Mouse (Mus musculus): ENCODE data around the gene Ccnq. TPM values are rescaled to one million over a fixed set of nuclear protein-coding genes. Genes with fewer than 3 reads are reported as not detected.

The Ccnq gene
- total RNA-seq (2014; fragmentation: Nextera tagmentation) (27.0 and 42.5 TPM in 2 replicates), total RNA-seq (2017) (30.9 and 32.6 TPM in 2 replicates)

DNA sequence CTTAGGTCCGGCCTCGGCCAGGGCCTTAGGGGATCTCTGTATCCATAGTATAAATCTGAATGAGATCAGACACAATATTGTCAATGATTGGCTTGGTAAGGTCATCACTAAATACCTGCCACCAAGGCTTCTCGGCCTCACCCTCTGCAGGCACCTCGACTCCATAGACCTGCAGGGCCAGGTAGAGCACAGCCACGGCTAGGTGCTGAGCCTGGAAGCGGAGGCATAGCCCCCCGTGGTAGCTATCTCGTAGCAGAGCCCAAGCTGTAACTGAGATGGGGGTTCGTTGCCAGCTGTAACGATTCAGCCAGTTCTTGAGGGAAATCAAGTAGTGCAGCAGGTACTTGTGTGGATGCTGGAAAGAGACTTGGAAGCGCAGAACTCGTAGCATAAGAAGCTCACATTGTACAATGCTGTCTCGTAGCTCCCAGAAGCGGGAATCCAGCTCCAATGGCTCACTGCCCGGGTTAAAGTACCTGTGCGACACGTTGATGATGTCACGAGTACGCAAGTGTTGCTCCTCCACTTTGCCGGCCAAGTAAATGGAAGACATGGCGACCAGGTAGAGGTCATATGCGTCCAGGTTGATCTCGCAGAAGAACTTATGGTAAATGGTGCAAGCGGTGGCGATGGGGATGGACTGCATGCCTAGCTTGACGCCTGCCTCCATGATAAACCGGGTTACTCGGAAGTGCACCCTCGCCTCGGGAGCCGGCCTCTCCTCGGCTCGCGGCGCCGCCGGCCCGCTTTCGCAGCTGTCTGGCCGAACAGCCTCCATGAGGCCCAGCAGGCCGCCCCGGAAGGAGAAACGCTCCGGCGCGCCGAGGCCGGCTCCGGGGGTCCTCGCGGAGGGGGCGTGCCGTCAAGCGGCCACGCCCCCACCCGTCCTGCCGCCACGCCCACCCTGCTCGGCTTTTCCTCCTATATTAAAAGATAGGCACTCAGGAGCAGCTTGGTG, at the start of gene Ccnq:
Ccnq (minus strand) TSS at position 845 of the 958 bp plus-strand sequence.
- ATAC-seq (replicated peaks; ENCODE audit: low FRiP score, low TSS enrichment, poor library complexity, severe bottlenecking) = peak; percentile 77

DNA sequence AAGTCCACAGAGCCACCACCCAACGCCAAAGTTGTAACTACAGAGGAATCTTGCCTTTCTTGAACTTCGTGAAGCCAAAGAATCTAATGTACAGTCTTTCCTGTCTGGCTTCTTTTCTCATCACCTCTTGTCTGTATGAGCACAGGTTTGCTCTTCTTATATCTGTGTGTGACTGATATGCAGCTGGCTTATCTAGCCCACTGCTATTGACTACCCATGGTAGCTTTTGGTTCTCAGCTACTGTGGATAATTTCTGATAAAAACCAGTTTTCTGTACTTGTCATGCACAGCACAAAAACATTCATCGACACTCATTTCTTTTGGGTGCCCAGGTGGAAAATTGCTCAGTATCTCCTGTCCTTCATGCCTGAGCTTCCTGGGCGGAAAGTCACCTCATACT, 49.6 kb upstream of the Ccnq start:
- peak; percentile 77 for ATAC-seq (replicated peaks; ENCODE audit: low FRiP score, low TSS enrichment, poor library complexity, severe bottlenecking)

DNA sequence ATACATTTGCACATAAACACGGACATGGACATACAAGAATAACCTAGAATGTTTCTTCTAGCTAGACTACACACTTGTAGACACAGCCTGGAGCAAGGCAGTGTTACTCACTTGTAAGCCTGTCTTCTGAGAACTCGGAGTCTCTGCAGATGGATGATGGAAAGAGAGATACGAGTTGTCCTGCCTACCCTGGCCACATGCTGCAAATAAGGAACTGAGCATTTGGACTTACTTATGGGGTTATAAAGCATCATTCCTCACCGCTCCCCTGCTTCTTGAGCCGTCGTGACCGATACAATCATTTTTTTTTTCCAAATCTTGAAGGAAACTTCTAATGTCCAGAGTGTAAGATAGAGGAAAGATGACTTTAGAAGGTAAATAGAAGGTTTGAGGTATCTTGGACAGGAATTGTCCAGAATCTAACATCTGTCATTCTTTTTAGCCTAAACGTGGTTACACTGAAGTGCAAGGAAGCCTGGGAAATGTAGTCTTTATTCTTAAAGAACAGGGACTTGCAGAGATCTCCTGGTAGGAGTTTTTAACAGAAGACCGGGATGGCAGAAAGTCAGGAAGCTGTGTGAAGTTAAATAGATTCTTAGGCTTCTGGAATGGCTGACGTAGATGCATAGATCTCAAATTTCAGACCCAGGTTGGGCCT, 44.7 kb upstream of the Ccnq start:
- ATAC-seq (replicated peaks; ENCODE audit: low FRiP score, low TSS enrichment, poor library complexity, severe bottlenecking) = no peak

DNA sequence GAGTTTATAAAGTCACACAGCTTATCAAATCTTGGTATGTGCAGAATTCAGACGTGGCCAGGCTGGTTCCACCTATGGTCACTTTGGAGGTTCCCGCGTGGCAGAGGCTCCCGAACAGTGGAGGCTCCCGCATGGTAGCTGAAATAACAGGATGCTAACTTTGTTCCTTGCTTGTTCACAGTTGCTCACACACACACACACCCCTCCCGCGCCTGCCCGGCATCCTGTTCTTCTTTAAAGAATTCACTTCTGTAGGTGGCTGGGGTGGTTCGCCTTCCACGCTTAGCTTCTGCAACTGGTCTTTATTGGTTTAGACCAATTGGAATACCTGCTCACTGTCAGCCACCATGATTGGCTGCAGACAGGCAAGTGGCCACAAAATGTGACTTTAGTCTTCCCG, 41.6 kb upstream of the Ccnq start:
- no peak for ATAC-seq (replicated peaks; ENCODE audit: low FRiP score, low TSS enrichment, poor library complexity, severe bottlenecking)

DNA sequence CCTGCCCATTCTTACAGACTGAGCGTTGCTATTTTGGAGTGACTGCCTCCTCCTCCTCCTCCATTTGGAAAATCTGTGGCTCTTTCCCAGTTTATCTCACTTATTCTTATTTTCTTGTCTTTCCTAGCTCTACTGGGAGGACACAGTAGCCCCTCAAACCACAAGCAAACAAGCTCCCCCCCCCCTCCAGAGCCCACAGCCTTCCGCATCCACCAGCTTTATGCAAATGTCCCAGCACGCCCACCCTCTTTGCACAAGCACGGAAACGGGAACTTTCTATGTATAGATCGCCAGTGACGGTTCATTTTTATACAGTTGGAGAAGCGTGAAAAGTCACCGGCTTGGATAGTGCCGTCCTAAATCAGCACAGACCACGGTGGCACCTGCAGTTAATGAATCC, 40.9 kb upstream of the Ccnq start:
- ATAC-seq (replicated peaks; ENCODE audit: low FRiP score, low TSS enrichment, poor library complexity, severe bottlenecking) = 0 out of 2 replicates have a peak, but pooled peaks have one; percentile 24

DNA sequence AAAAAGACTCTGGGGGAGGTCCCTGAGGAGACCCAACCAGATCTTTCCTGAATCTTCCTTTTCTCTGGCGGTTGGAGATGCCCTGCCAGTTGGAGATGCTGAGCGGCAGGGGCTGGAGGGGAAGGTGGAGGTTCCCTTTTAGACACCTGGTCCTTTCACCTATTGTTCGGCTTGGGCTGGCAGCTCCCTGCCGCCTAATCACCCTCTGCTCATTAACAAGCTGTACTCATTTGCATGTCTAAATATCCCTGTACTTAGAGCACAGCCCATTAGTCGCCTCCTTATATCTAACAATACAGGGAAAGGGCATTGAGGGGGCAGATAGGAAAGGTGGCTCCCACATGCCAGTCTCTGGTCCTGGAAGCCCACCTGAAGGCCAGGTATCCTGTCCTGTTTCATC, 40.5 kb upstream of the Ccnq start:
- no peak; the same call in 1 of the 2 replicates for ATAC-seq (replicated peaks; ENCODE audit: low FRiP score, low TSS enrichment, poor library complexity, severe bottlenecking)

DNA sequence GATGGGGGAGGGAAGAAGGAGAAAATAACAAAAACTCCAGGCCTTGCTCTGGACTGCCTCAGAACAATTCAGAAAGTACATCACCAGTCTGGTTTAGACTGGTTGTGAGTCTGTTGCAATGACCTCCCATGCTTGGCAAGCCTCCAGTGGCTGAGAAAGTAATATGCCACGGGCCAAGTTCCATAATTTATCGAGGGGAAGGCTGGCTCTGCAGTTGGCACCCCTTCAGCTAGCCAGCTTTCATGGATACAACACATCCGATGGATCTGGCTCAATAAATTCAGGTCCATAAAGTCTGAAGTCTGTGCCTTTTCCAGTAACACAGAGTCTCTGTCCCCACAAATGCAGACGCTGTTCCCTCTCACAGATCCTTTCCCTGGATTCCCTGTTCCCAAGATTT, 40.1 kb upstream of the Ccnq start:
- 0 out of 2 replicates have a peak, but pooled peaks have one; percentile 46 for ATAC-seq (replicated peaks; ENCODE audit: low FRiP score, low TSS enrichment, poor library complexity, severe bottlenecking)

DNA sequence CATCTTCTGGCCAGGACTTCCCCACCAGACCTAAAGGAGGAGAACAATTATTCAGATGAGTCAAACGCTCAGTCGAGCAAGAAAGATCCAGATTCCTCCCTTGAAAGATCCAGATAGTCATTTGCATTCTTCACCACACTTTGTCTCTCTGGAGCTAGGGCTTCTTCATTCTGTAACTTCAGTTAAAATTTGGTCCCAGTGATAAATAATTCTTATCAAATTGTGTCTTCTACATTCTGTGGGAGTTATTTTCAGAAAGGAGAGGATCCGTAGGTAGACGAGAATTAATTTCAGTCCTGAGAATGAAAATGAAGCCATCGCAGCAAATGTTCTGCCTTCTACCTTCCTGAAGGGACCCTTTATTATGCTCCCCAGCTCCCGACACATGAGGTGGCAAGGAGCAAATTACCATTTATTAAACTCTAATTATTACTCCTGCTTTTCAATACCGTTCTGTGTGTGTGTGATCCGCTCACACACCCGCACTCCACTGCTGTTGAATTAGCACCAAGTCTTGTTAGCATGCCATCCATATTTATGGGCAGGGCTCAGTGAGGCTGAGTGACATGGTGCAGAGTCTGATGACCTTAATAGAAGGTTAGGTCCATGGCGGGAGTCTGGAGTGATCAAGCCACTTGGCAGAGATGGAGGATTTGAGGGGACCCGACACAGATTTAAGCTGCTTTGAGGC, 38.0 kb upstream of the Ccnq start:
- no peak; the same call in 1 of the 2 replicates for ATAC-seq (replicated peaks; ENCODE audit: low FRiP score, low TSS enrichment, poor library complexity, severe bottlenecking)

DNA sequence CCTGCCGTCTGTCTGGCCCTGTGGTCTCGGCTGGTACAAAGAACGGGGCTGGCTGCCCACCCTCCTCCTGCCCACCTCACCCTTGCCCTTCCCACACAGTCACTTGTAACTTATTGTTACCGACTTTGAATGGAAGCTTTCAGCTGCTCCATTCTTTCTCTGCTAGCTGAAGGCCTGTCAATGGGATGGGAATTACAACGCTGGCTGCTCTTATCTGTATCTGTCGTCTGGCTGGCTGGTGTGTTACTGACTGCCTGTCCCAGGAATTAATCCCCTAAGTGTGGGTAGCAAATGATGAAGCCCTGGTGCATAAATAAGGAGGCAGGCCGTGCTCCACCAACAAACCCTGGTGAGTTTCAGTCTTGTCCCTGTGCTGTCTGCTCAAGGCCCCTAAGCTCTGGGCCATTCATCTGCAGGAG, 34.5 kb upstream of the Ccnq start:
- ATAC-seq (replicated peaks; ENCODE audit: low FRiP score, low TSS enrichment, poor library complexity, severe bottlenecking) = no peak

DNA sequence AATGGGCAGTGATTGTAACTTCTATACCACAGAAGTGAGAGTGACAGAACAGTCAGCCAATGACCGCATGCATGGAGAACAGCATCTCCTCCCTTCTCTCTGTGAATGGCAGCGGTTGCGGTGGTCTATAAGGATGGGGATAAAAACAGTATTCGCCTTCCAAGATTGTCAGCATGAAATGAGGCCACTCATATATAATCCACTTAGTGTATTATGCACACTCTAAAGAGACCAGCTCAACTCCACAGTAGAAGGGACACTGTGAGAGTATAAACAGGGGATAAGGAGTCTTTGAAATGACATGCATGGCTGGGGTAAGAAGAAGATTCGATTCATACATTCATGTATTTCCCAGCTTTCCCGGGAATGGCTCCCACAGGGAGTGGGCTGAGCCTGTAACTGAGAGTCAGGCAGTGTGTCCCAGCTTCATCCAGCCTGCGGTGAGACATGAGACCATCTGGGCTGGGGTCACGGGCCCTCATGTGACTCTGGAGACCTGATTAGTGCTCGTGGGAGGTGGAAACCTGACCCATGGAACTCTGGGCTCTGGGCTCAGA, 31.3 kb upstream of the Ccnq start:
- ATAC-seq (replicated peaks; ENCODE audit: low FRiP score, low TSS enrichment, poor library complexity, severe bottlenecking) = no peak

DNA sequence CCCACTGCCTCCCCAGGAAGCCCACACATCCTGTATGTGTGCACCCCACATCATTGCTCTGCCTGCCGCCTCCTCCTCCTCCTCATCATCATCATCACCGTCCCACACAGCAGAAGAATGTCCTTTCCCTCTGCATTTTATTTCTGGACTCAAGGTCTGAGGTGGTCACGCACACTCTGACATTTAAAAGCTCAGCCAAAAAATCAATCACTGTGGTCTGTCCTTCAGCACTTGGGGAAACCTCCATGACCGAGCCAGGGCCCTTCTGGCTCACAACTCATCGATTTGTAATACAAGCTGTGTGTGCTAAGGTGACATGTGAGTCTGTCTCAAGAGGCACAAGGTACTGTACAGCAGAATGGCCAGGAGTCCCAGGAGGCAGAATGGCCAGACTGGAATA, 30.8 kb upstream of the Ccnq start:
- no peak for ATAC-seq (replicated peaks; ENCODE audit: low FRiP score, low TSS enrichment, poor library complexity, severe bottlenecking)

DNA sequence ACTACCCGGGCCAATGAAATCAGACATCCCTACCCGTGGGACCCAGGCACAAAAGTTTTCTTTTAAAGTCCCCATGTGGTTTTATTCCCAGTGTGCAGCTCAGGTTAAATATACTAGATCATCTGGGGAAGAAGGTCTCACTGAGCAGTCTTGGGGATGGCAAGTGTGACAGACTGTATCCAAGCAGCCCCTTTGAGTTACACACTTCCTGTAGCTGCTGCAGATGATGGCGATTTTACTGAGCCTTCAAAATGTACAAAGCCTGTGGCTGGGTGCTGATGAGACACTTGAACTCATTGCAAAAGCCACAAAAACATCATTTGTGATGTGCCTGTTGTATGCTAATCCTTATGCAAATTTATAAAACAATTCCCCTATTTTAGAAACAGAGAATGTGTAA, 29.0 kb upstream of the Ccnq start:
- ATAC-seq (replicated peaks; ENCODE audit: low FRiP score, low TSS enrichment, poor library complexity, severe bottlenecking) = no peak

DNA sequence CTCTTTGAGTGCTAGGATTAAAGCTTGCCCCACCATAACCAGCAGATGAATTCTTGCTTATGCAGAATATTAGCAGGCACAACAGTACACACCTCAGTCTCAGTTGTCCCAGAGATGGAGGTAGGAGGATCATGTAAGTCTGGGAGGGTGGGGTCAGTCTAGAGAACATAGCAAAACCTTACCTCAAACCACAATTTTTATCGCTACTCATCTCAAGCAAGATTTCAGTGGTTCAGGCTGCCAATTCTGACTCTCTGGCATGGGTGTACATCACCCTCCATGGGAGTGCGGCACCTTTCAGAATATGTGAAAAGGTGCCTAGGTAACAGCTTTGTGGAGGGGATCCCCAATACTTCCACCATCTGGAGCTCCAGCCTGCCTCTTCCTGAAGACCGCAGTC, 28.5 kb upstream of the Ccnq start:
- ATAC-seq (replicated peaks; ENCODE audit: low FRiP score, low TSS enrichment, poor library complexity, severe bottlenecking) = no peak

DNA sequence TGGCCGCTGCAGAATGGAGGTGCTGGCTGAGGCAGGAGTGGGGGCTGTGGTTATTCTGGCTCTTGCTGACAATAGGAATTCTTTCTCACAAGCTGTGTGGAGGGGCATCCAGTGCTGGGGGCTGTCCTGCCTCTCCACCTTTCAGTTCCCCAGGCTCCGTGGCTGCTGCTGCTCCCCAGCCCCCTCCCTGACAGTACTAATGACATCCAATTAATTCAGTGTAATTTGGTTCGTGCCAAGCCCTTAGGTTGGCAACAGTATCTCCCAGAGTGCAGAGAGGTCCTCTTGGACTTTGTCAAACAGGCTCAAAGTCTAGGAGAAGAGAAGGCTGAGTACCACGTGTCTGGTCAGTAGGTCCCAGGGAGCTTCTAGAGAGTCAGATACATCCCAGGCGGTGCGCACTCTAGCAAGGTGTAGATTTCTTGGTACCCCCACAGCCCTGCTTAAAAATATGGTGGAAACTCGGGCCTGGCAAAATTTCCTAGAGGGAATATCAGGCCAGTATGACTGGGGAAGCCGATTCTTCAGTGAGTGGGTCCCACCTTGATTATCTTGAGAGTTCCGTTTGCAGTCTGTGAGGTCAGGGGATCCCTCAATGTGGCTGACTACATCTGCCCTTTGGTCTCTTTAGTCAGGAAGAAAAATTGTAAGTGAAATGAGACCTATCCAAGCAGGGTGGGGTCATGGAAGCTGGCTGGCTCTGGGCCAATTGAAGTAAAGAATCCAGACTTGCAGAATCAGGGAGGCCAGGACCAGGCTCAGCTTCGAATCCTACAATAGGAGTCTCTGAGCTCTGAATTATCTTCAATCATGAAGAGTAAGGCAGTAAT, 26.5 kb upstream of the Ccnq start:
- no peak for ATAC-seq (replicated peaks; ENCODE audit: low FRiP score, low TSS enrichment, poor library complexity, severe bottlenecking)

DNA sequence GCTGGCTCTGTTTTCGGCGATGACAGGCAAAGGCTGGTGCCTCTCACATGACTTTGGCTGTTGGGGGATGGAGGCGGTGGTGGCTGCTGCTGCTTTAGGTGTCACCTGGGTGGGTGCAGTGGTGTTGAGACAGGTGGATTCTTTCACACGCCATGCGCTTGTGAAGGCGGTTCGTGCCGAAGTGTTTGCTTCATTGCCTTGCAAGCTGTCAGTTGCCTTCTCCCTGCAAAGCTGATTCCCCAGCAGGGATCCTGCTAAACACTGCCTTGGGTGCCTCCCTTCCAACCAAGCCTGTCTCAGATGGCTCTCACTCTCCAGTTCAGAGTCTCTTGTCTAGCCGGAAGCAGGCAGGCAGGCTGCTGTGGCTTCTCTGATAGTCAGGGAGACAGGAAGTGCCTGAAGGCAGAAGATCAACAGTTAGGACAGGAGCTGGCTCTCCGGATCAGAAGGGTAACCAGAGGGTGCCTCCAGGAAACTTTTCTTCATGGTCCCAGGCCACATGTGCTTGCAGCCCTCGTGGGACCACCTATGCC, 20.3 kb upstream of the Ccnq start:
- ATAC-seq (replicated peaks; ENCODE audit: low FRiP score, low TSS enrichment, poor library complexity, severe bottlenecking) = peak; percentile 97

DNA sequence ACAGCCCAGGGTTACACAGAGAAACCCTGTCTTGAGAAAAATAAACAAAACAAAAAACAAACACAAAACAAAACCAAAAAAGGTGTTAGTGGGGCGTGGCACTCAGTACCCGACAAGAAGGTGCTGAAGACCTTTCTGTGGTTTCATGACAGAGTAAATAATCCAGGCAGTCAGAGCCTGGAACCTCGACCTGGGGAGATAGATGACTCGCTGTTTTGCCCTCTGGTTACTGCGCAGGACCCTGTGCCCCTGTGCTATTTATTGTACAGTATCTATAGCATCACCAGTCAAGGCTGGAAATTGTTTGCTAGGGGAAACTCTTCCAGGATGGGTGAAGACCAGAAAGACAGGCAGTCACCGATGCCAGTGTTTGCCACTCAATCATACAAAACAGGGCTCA, 18.9 kb upstream of the Ccnq start:
- no peak for ATAC-seq (replicated peaks; ENCODE audit: low FRiP score, low TSS enrichment, poor library complexity, severe bottlenecking)

DNA sequence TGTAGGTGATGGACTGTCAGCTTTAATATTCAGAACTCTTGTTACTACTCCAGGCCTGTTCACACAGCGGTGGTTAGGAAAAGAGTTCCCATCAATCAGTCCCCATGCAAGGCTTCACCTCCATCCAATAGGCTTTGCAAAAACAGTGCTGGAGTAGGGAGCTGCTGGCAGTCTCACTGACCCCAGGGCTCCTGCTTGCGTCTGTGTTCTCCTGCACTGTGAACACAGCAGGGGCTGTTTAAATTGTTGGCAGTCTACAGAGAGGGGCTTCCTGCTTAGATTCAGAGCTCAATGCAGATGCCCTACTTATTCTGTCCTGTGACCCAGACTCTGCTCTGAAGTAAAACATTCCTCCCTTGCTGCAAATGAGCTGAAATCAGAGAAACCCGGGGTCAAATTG, 17.2 kb upstream of the Ccnq start:
- ATAC-seq (replicated peaks; ENCODE audit: low FRiP score, low TSS enrichment, poor library complexity, severe bottlenecking) = no peak

DNA sequence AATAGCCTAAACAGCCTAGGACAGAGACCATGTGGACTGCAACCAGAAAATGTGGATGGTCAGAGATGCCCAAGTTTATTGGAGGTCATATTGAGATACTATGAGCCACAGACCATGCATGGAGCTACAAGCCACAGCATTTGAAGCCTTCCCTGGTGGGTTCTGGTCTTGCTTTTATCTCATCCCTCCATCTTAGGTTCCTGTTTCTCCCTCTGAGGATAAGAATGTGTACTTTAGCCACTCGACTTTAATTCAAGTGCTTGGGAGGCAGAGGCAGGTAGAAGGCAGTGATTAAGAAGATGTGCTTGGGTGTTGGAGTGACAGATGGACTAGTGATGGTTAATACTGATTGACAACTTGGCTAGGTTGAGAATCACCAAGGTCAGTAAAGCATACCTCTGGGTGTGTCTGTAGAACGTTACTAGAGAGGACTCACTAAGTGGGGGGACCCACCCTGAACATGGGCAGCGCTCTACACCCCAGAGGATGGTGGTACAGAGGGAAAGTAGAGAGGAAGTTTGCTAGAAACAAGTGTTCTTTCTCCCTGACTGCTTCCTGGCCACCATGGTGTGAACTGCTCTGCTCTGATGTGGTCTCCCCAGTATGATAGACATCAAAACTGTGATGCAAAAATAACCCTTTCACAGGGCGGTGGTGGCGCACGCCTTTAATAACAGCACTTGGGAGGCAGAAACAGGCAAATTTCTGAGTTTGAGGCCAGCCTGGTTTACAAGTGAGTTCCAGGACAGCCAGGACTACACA, 14.7 kb upstream of the Ccnq start:
- ATAC-seq (replicated peaks; ENCODE audit: low FRiP score, low TSS enrichment, poor library complexity, severe bottlenecking) = no peak
